In genomic region chr9:108069007-108069406, GRCm38 (mm10) we compare ENCODE assay signal across 31 mouse cellular contexts. TPM values are rescaled to one million over a fixed set of nuclear protein-coding genes. Genes with fewer than 3 reads are reported as not detected.
"Had no signal": no experiment of that assay in that cellular context is flagged by ENCODE, and none has a peak within 500 bp of the region (broad histone marks: within the 10 kb centered on the region; RNA-seq: fewer than 3 reads in every experiment).

No protein-coding gene starts in this region.

- H3K27me3 ChIP-seq: limb, embryonic 12.5 days; limb, embryonic 13.5 days; limb, embryonic 15.5 days; liver, embryonic 13.5 days; lung, embryonic 15.5 days; megakaryocyte, embryonic 14.5 days; midbrain, embryonic 12.5 days; midbrain, embryonic 13.5 days; midbrain, embryonic 15.5 days; neural tube, embryonic 12.5 days; neural tube, embryonic 13.5 days had no signal

- H3K4me2 ChIP-seq: limb, embryonic 12.5 days; limb, embryonic 13.5 days; limb, embryonic 15.5 days; liver, embryonic 11.5 days; liver, embryonic 13.5 days; lung, embryonic 14.5 days; lung, embryonic 15.5 days; midbrain, embryonic 11.5 days; midbrain, embryonic 12.5 days; midbrain, embryonic 13.5 days; midbrain, embryonic 15.5 days; neural tube, embryonic 12.5 days; neural tube, embryonic 13.5 days had no signal

- H3K9me3 ChIP-seq: limb, embryonic 10.5 days; limb, embryonic 12.5 days; limb, embryonic 13.5 days; limb, embryonic 15.5 days; liver, embryonic 13.5 days; lung, embryonic 15.5 days; megakaryocyte, embryonic 14.5 days; midbrain, embryonic 10.5 days; midbrain, embryonic 12.5 days; midbrain, embryonic 13.5 days; midbrain, embryonic 15.5 days; neural tube, embryonic 12.5 days; neural tube, embryonic 13.5 days had no signal

- ATAC-seq: lung, postnatal 0 days; midbrain, embryonic 13.5 days; midbrain, embryonic 16.5 days had no signal

- H3K27ac ChIP-seq: left cerebral cortex, adult 2 months; limb, embryonic 10.5 days; limb, embryonic 12.5 days; limb, embryonic 13.5 days; limb, embryonic 15.5 days; liver, embryonic 14.5 days; lung, embryonic 15.5 days; macrophage; midbrain, embryonic 10.5 days; midbrain, embryonic 12.5 days; midbrain, embryonic 13.5 days; midbrain, embryonic 15.5 days; neural tube, embryonic 12.5 days; neural tube, embryonic 13.5 days had no signal

- H3K4me1 ChIP-seq: limb, embryonic 12.5 days; limb, embryonic 13.5 days; limb, embryonic 15.5 days; neural tube, embryonic 12.5 days had no signal

- H3K9ac ChIP-seq: limb, embryonic 12.5 days; limb, embryonic 13.5 days; limb, embryonic 15.5 days; liver, embryonic 13.5 days; liver, embryonic 14.5 days; lung, embryonic 14.5 days; lung, embryonic 15.5 days; midbrain, embryonic 12.5 days; midbrain, embryonic 13.5 days; midbrain, embryonic 15.5 days; neural tube, embryonic 12.5 days; neural tube, embryonic 13.5 days had no signal

- H3K4me3 ChIP-seq: left cerebral cortex, adult 2 months; limb, embryonic 10.5 days; limb, embryonic 12.5 days; limb, embryonic 13.5 days; limb, embryonic 15.5 days; liver, embryonic 13.5 days; lung, embryonic 15.5 days; megakaryocyte, embryonic 14.5 days; midbrain, embryonic 10.5 days; midbrain, embryonic 12.5 days; midbrain, embryonic 13.5 days; midbrain, embryonic 15.5 days; myocyte; neural tube, embryonic 12.5 days; neural tube, embryonic 13.5 days had no signal

- DNase-seq: left cerebral cortex, postnatal 4 days; liver, embryonic 13.5 days; lung, adult 18-20 months; lung, adult 2 months; lung, embryonic 14.5 days; lung, postnatal 10 days; lung, postnatal 14 days; lung, postnatal 36 days; lung, postnatal 4 days; midbrain, embryonic 14.5 days had no signal

RNA-seq across cellular contexts. Expression of gene Mst1, which starts 11.2 kb away (rescaled TPM):
- polyA plus RNA-seq: midbrain, embryonic 14.5 days; midbrain, embryonic 15.5 days; midbrain, embryonic 16.5 days; midbrain, postnatal 0 days had no signal
